Mouse (Mus musculus): ENCODE results near the gene Zfp639. TPM values are rescaled to one million over a fixed set of nuclear protein-coding genes. Genes with fewer than 3 reads are reported as not detected.

Zfp639 gene
- polyA plus RNA-seq, 1 experiment = 8.4 TPM

DNA sequence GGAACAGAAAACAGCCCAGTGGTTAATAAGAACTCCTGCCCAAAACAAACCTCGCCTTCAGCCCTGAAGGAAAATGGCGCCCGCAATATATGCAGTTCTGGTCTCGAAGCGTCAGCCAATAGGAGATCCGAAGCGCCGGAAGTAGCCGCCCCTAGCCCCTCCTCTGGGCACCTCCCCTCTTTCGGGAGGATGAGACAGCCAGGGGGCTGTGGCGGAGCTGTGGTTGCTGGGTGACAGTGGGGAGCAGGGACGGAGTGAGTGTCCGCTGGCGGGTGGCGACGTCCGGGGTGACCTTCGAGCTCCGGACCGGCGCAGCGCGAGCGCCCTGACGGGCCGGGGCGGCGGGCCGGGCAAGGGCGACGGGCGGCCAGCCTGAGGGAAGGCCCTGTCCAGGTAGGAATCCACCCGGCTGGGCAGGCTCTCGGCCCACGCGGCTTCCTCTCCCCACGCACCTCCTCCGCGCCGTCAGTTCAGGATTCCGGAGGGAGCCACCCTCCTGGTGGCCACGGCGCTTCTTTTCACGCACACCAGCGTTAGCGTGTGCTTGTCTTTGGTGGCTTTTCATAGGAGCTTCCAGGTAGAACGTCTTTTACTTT is 19.3 kb downstream of the Zfp639 start, which contains the start of gene Mfn1:
Mfn1 (plus strand) TSS at position 163 of the 596 bp plus-strand sequence.
- no peak for TF ChIP-seq GATA1 (IDR thresholded peaks at IDR 0.05; ENCODE audit: low read length)

DNA sequence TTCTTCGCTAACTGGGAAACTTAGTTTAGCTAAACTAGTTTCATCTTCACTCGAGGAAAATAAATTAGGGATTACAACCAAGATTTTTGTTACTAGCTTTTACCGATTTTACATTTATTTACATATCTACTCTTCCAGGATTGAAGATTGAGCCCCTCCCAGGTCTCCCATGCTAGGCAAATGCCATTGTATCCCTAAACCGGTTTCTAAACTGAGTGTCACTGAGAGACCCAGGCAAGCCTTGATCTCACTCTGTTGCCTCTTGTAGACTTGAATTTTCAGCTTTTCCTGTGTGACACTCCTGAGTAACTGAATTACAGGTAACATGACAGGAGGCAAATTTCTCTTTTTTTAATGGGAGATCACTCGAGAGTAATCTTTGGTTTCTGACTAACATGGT is 20.0 kb downstream of the Zfp639 start:
- TF ChIP-seq GATA1 (IDR thresholded peaks at IDR 0.05; ENCODE audit: low read length) = no peak

DNA sequence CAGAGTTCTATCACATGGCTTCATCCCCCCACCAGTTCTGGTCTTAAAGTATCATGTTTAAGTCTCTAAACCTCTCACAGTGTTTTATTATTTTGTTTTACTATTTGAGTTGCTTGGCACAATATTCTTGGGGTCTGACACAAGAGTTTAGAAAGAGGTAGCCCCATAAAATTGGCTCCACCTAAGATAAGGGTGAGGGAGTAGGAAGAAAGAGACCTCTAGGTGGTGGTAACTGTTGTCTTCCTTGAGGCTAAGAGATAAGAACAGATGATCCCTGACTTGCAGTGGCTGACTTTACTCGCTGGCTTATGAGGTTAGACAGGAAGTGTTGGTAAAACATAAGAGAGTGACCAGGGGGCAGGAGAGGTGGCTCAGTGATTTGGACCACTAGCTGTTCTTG is 25.6 kb downstream of the Zfp639 start:
- TF ChIP-seq GATA1 (IDR thresholded peaks at IDR 0.05; ENCODE audit: low read length) = no peak

DNA sequence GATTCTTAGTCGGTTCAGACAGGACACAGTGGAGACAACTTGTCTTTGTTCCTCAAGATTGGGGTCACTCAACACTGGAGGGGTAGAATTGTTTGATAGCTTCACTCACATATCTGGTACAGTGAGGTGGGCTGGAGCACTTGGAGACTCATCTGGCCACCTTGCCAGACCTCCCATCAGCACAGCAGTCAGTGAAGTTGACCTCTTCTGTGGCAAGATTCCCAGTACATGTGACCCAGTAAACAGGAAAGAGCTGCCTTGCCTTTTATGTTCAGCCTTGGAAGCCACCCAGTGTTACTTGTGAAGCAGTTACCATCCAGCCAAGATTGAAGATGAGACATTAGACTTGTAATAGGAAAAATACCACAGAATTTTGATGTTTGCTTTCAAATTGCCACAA is 27.5 kb downstream of the Zfp639 start:
- no peak for TF ChIP-seq GATA1 (IDR thresholded peaks at IDR 0.05; ENCODE audit: low read length)

DNA sequence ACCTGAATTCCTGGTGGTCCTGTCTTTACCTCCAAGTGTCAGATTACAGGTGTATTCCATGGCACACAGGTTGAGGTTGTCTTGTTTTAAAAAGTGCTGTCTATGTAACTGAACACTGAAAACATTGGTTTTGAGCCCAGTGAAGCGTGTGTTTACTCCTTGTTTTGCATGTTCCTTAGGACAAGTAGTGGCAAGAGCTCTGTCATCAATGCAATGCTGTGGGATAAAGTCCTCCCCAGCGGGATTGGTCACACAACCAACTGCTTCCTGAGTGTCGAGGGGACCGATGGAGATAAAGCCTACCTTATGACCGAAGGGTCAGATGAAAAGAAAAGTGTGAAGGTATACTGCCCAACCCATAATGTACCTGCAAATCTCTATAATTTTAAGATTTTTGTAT is 28.0 kb downstream of the Zfp639 start:
- TF ChIP-seq GATA1 (IDR thresholded peaks at IDR 0.05; ENCODE audit: low read length) = no peak

DNA sequence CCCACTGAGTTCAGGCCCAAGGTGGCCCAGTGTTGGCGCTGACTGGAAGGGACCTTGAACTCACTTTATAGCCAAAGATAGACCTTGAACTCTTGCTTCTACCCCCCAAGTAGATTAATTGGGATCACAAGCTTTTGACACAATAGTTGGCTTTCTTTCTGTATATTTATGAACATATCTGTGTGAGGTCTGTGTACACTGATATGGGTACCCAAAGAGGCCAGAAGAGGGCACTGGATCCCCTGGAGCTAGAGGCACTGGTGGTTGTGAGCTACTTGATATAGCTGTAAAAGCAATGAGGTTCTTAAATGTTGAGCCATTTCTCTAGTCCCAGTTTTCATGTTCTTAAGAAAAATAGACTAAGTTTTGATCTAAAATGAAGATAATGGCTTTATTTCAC is 43.0 kb downstream of the Zfp639 start:
- TF ChIP-seq GATA1 (IDR thresholded peaks at IDR 0.05; ENCODE audit: low read length) = no peak

DNA sequence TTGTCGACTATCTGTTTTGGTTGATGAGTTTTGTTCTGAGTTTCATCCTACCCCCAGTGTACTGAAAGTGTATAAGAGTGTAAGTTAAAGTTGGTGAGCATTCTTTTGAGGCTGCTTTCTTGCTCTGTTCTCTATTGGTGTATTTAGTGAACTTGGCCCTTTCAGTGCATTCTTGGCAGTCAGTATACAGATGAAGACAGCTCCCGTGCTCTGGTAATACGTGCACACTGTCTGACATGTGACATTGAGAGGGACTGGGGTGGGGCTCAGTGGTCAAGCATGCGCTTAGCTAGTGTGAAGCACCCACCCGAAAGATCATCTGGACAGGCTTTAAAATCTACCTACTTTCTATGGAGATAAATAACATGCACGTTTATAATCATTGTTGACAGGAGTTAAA is 53.3 kb downstream of the Zfp639 start:
- no peak for TF ChIP-seq GATA1 (IDR thresholded peaks at IDR 0.05; ENCODE audit: low read length)

Other genes starting within 250 kb of the Zfp639 start
- gene Zmat3, start 144.2 kb upstream of the Zfp639 start, polyA plus RNA-seq (2012) = 5.3 and 5.6 TPM in 2 replicates
- gene Pik3ca, start 112.6 kb upstream of the Zfp639 start, polyA plus RNA-seq (2012) = 1.2 and 1.6 TPM in 2 replicates
- not detected in 2 replicates for gene Kcnmb3, start 18.0 kb upstream of the Zfp639 start, polyA plus RNA-seq (2012)
- 10.0 and 15.3 TPM in 2 replicates for gene Mfn1, start 19.2 kb downstream of the Zfp639 start, polyA plus RNA-seq (2012)
- gene Gnb4, start 106.3 kb downstream of the Zfp639 start, polyA plus RNA-seq (2012) = 6.2 and 10.3 TPM in 2 replicates
- 14.2 and 21.7 TPM in 2 replicates for gene Actl6a, start 196.0 kb downstream of the Zfp639 start, polyA plus RNA-seq (2012)
- gene Ndufb5, start 226.7 kb downstream of the Zfp639 start, polyA plus RNA-seq (2012) = 12.1 and 95.3 TPM in 2 replicates
- gene Mrpl47, start 227.3 kb downstream of the Zfp639 start, polyA plus RNA-seq (2012) = 1.3 and 1.7 TPM in 2 replicates